Mouse (Mus musculus) layer of hippocampus, adult 8-10 months (tissue): ENCODE data around the gene Speer4e. TPM values are rescaled to one million over a fixed set of nuclear protein-coding genes. Genes with fewer than 3 reads are reported as not detected.
"Not testable (repeated sequence)": the region's sequence is repeated elsewhere in the genome, so short reads cannot be mapped to it uniquely, and the experiment has no call there.

ENCODE experiments used
- DNase-seq, 2 experiments: peaks; one replicate each; pipeline ENCODE4 v3.0.0; 2022; ENCODE audit warnings: low spot score in 2 of 2
- total RNA-seq, 4 experiments: library from RNA; stranded (reverse); gene quantifications; 2 replicates each; pipeline ENCODE4 v1.2.4; 2022

The Speer4e gene
- total RNA-seq: not detected

DNA sequence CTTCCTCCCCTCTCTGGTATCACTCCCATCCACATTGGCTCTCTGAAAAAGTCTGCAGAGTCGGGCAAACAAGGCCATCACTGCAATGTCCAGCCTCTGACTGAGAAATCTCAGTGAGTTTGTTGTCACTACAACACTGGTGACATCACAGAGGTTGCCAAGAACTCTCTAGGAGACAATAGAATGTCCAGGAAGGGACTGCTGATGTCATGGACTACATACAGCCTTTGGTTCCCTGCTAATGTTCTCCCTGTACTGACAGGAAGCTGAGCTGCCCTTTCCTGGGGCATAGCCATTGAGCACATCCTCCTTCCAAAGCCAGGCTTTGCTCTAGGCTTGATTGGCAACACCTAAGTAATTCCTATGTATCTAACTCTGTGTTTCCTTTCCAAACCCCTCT, at the start of gene Speer4e:
Gene Speer4e (minus strand): TSS at position 101 of the 400 bp plus-strand sequence.
- not testable (repeated sequence) for DNase-seq

DNA sequence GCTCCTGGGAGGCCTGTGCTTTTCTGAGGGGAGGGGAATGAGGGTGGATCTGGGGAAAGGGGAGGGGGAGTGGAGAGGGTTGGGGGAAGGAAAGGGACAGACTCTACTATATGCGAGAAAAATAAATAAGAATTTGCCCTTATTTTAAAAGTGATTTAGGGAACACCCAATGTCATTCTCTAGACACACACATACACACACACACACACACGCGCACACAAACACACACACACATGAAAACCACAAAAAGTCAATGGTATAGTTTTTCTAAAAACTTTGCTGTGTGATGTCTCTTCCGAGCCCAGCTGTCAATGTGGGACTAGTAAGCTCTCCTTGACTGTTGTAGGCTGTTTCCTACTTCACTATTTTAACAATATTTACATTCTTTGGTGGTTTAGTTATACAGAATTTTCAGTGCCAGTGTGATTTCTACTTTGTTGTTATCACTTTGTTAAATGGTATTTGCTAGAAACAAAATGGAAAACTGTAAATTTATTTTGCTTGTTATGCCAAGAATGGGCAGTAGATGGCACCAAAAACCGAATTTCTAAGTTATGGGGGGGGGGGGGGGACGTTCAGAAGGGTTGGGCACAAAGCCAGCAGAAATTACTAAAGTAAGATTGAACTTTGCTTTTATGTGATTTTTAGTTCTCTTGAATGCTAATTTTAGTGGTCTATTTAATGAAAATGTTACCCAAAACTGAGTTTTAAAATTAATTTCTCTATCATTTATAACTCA, 48.6 kb upstream of the Speer4e start:
- not testable (repeated sequence) for DNase-seq

DNA sequence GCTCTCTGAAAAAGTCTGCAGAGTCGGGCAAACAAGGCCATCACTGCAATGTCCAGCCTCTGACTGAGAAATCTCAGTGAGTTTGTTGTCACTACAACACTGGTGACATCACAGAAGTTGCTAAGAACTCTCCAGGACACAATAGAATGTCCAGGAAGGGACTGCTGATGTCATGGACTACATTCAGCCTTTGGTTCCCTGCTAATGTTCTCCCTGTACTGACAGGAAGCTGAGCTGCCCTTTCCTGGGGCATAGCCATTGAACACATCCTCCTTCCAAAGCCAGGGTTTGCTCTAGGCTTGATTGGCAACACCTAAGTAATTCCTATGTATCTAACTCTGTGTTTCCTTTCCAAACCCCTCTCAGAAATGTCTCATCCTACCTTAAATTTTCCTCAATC, 40.6 kb upstream of the Speer4e start, which contains the start of gene Gm10354:
Gene Gm10354 (minus strand): TSS at position 101 of the 400 bp plus-strand sequence.
- not testable (repeated sequence) for DNase-seq

DNA sequence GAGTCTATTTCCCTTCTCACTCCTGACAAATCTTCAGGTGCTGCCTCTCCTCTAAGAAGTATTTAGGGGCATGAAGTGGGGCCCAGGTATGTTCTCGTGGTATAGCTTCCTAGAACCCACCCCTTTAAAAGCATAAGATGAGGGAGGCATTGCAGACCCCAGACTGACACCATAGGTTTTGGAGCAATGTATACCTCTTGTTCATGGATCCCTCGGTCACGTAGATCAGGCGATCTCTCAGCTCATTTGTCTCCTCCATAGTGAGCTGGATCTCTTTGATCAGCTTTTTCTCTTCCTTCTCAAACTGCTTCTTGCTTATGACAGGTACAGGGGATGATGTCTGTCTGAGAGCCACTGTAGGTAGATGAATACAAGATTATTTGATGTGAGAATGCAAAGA, 39.1 kb upstream of the Speer4e start:
- DNase-seq: not testable (repeated sequence)

DNA sequence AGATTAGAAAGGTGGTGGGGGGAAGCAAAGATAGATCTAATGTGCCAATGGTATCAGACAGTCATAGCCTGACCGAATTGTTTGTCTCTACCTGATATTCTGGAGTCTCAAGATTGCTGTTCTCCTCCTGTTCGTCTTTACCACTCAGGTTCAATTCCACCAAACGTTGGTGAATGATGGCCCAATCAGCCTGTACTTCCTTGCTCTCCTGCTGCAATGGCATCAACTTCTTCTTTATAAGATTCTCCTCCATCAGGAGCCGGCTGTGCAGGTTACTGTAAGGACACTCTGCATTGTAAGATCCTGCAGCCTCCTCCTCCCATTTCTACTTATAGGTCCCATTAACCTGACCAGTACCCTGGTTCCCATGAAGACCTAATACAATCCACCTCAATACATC, 37.1 kb upstream of the Speer4e start:
- not testable (repeated sequence) for DNase-seq

DNA sequence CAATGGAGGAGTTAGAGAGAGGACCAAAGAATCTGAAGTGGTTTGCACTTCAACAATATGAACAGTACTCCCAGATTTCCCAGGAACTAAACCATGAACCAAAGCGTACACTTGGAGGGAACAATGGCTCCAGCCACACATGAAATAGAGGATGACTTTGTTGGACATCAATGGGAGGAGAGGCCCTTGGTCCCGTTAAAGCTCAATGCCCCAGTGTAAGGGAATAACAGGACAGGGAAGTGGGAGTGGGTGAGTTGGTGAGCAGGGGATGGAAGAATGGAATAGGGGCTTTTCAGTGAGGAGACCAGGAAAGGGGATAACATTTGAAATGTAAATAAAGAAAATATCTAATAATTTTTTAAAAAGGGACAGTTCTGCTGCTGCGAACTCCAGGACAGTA, 34.6 kb upstream of the Speer4e start:
- not testable (repeated sequence) for DNase-seq

DNA sequence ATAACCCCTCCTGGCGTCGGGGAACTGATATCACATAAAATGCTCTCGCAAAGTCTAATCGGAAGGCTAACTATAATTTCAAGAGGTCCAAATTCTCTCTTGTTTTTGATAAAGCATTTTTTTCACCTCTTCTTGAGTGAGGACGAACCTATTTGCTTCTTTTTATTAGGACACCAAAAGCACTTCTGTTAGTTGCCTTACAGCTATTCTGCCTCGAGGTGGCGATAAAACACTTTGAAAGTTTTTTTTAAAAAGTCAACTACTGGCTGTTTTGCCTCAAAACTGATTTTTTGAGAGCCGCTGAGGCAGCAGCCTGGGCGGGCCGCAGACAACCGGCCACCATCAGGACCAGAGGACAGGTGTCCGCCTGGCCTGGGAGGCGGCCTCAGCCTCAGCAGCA, 25.6 kb upstream of the Speer4e start:
- not testable (repeated sequence) for DNase-seq

DNA sequence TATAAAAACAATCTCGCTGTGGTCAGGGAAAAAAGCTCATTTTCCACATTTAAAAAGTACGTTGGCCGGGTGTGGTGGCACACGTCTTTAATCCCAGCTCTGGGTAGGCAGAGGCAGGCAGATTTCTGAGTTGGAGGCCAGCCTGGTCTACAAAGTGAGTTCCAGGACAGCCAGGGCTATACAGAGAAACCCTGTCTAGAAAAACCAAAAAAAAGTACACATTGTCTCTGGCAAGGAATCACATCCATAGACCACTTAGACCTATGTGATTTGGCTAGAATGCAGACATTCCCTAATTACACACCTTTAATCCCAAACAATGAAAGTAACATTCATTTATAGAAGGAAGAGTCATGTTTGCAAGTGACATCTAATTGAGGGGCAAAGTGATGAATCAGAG, 23.3 kb upstream of the Speer4e start:
- DNase-seq: not testable (repeated sequence)

DNA sequence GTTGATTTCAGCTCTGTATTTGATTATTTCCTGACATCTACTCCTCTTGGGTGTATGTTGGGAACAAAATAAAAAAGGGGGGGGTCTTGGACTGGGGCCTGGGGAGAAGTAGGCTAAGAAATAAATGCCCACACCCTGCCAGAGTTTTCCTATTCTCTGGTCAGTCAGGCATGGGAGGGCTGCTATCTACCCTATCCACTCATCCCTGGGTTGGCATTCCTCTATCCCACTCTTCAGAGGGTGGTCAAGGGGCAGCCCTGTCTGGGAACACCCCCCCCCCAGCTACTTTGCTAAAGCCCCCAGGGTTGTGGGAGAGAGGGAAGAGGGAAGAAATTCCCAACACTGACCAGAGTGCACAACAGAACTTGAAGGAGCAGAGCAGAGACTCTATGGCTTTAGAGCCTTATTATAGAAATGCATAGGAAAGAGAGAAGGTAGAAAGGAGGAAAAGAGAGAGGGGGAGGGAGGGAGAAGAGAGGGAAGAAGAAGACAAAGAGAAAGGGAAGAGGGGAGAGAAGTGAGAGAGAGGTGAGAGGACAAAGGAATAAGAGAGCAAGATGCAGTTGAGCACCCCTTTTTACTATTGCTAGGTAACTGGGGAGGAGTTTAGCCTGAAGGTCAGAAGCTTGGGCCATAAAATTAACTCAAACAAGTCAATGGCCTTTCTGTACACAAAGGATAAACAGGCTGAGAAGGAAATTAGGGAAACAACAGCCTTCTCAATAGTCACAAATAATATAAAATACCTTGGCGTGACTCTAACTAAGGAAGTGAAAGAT, 17.9 kb upstream of the Speer4e start:
- DNase-seq: not testable (repeated sequence)

DNA sequence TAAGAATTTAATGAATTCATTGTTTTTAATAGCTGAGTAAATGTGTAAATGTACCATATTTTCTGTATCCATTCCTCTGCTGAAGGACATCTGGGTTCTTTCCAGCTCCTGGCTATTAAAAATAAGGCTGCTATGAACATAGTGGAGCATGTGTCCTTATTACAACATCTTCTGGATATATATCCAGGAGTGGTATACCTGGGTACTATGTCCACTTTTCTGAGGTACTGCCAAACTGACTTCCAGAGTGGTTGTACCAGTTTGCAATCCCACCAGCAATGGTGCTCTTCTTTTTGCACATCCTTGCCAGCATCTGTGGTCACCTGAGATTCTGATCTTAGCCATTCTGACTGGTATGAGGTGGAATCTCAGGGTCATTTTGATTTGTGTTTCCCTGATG, 15.4 kb upstream of the Speer4e start:
- DNase-seq: not testable (repeated sequence)

DNA sequence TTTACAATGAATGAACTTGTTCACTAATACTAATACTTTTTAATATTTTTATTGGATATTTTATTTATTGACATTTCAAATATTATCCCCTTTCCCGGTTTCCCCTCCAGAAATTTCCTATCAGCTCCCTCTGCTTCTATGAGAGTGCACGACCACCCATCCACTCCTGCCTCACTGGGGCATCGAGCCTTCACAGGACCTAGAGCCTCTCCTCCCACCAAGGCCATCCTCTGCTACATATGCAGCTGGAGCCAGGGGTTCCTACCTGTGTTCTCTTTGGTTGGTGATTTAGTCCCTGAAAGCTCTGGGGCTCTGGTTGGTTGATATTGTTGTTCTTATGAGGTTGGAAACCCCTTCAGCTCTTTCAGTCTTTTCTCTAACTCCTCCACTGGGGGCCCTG, 14.5 kb upstream of the Speer4e start:
- not testable (repeated sequence) for DNase-seq

DNA sequence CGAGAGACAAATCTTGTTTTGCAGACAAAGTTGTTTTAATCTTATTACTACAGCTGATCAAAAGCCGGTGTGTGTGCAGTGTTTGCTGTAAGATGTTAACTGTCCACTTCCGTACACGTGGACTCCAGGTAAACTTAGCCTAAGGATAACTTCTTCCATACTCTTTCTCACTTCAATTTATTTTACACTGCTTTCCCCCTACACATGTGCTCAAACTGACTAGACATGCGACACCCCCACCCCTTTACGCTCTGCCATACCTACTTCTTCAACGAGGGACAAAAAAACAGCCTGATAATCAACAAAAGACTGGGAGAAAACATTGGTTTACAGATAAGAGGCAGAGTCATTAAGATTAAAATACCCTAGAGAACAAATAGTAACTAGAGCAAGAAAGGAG, 13.6 kb upstream of the Speer4e start:
- not testable (repeated sequence) for DNase-seq

DNA sequence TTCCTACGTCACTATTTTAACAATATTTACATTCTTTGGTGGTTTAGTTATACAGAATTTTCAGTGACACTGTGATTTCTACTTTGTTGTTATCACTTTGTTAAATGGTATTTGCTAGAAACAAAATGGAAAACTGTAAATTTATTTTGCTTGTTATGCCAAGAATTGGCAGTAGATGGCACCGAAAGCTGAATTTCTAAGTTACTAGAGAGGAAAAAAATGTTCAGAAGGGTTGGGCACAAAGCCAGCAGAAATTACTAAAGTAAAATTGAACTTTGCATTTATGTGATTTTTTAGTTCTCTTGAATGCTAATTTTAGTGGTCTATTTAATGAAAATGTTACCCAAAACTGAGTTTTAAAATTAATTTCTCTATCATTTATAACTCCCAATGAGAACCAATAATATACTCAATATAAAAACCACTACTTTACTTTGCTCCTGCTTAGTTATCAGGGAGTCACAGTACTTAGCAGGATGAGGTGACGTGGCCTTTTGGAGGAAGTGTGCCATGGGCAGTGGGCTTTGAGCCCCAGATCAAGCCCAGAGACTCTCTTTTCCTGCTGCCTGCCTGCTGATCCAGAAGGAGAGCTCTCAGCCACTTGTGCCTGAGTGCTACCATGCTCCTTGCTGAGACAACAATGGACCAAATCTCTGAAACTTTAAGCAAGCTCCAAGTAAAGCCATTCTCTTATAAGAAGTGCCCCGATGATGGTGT, 9.4 kb upstream of the Speer4e start:
- not testable (repeated sequence) for DNase-seq

DNA sequence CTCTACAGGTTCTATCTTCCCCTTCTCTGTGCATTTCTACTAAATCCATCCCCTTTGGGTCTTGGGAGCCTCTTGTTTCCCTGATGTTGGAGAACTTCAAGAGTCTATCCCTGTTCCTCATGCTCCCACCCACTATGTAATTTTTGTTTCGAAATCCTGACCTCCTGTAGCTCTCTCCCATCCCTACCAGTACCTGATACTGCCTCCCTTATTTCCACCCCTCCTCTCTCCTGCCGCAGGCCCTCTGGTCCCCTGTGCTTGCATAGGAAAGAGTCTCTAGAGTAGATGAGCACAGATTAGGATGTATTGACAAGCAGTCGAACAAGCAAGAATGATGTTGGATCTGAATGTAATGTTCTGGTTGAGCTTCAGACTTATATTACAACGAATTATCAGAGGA, 7.3 kb upstream of the Speer4e start:
- not testable (repeated sequence) for DNase-seq

DNA sequence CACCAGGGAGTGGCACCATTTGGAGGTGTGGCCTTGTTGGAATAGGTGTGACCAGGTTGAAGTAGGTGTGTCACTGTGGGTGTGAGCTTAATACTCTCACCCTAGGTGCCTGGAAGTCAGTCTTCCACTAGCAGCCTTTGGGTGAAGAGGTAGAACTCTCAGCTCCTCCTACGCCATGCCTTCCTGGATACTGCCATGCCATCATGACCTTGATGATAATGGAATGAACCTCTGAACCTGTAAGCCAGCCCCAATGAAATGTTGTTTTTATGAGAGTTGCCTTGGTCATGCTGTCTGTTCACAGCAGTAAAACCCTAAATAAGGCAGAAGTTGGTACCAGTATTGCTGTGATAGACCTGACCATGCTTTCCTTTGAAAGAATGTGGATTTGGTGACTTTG, 2.8 kb upstream of the Speer4e start:
- not testable (repeated sequence) for DNase-seq

DNA sequence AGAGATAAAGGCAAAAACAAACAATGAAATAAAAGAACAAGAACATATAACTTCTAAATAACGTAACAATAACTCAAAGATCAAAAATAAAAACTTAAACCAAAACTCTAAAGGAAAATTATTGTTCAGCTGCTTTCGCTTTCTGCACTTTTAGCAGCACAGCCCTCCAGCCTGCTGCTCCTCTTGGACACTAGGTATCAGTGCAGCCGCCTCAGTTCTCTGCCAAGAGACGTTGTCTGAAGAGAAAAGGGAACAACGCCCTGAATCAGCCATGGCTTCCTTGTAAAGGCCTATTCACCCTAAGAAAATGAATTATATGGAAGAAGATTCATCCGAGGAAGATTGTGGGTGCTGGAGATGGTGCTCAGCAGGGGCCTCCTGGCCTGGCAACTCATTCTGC, 4.5 kb downstream of the Speer4e start:
- DNase-seq: not testable (repeated sequence)

DNA sequence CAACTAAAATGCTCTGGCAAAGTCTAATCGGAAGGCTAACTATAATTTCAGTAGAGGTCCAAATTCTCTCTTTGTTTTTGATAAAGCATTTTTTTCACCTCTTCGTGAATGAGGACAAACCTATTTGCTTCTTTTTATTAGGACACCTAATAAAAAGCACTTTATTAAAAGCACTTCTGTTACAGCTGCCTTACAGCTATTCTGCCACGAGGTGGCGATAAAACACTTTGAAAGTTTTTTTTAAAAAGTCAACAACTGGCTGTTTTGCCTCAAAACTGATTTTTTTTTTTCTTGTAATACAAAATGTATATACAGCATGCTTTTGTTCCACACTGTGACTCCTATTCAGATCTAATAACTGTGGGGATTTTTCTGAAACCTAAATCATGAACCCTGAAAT, 11.2 kb downstream of the Speer4e start:
- not testable (repeated sequence) for DNase-seq

DNA sequence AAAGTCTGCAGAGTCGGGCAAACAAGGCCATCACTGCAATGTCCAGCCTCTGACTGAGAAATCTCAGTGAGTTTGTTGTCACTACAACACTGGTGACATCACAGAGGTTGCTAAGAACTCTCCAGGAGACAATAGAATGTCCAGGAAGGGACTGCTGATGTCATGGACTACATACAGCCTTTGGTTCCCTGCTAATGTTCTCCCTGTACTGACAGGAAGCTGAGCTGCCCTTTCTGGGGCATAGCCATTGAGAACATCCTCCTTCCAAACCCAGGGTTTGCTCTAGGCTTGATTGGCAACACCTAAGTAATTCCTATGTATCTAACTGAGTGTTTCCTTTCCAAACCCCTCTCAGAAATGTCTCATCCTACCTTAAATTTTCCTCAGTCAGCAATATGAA, 23.4 kb downstream of the Speer4e start, which contains the start of gene Gm9758:
Gene Gm9758 (minus strand): TSS at position 101 of the 400 bp plus-strand sequence.
- not testable (repeated sequence) for DNase-seq

DNA sequence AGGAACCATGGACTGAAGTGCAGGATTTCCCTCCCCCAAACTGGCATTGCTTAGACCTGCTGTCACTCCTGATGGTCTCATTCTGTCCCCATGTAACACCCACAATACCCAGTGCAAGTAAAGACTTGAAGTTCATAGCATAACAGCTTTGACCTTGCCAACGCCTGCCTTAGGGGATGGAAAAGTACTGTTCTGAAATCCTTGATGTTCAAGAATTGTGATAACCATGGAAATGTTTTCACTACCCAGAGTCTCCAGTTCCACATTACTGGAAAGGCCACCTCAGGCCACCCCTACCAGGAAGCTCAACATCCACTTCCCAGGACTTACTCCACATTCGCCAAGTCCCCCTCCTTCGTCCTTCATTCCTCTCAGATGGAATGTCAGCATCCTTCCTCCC, 23.9 kb downstream of the Speer4e start:
- not testable (repeated sequence) for DNase-seq

DNA sequence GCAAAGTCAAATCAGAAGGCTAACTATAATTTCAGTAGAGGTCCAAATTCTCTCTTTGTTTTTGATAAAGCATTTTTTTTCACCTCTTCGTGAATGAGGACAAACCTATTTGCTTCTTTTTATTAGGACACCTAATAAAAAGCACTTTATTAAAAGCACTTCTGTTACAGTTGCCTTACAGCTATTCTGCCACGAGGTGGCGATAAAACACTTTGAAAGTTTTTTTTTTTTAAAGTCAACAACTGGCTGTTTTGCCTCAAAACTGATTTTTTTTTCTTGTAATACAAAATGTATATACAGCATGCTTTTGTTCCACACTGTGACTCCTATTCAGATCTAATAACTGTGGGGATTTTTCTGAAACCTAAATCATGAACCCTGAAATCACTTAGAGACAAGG, 34.7 kb downstream of the Speer4e start:
- not testable (repeated sequence) for DNase-seq

DNA sequence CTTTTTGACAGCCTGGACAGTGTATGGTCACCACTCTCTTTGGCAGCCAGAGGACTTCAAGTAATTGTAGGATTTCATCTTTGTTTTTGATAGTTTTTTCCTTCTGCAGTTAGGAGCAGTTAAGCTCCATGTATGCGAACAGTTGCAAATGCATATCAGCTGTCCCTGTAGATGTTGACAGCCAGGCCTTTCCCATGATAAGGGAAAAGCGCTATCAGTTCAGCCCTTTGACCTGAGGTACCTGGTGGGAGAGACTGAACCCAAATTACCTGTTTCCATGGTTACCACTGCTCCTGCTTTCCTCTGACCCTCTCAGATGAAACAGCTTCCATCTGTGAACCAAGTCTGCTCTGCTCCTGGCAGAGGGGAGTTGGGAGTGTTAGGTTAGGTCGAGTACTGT, 46.0 kb downstream of the Speer4e start:
- DNase-seq: no peak

DNA sequence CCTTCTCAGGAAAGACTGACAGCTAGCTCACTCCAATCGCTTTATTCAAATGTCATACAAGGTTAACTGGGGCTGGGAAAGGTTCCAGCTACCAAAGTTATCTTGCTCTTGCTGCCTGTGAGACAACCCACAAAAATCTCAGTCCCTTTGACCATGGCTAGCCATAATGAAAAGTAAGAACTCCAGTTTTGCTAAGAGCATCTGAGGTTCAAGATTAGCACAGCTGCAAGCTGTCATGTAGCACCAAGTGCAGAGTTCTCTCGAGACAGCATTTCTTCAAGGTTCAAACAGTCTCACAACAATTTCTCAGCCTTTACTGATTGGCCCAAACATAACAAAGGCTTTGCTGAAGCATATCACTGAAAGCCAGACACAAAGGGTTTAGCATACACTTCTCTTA, 52.9 kb downstream of the Speer4e start:
- DNase-seq: not testable (repeated sequence)
